Mouse (Mus musculus) heart, adult 2 months (tissue): ENCODE data around the gene Adcy2. TPM values are rescaled to one million over a fixed set of nuclear protein-coding genes. Genes with fewer than 3 reads are reported as not detected.
A peak's percentile ranks its signal among the peaks of the same experiment; 100 is the strongest.

Experiments
- DNase-seq, 2 experiments: peaks; one replicate each; pipeline ENCODE4 v3.0.0; 2021
- H3K27ac ChIP-seq: fragments of 200-600 bp; 2 replicates; pipeline ENCODE4 v1.8.1; 2022
- H3K27me3 ChIP-seq: fragments of 200-500 bp; 2 replicates; pipeline ENCODE4 v1.6.1; 2012; ENCODE audit warnings: mild to moderate bottlenecking, low read length, inconsistent platforms, mixed read lengths; ENCODE audit not compliant: control insufficient read depth, insufficient read depth
- H3K36me3 ChIP-seq: fragments of 200-500 bp; 2 replicates; pipeline ENCODE4 v1.6.1; 2012; ENCODE audit warnings: low read length, inconsistent platforms; ENCODE audit not compliant: control insufficient read depth, insufficient read depth
- H3K4me1 ChIP-seq: fragments of 200-500 bp; 2 replicates; pipeline ENCODE4 v1.6.1; 2011; ENCODE audit warnings: low read length; ENCODE audit not compliant: control insufficient read depth, insufficient read depth
- H3K4me3 ChIP-seq: fragments of 200-600 bp; 2 replicates; pipeline ENCODE4 v1.8.1; 2022
- H3K79me2 ChIP-seq: fragments of 200-500 bp; replicated peaks from 2 replicates; pipeline ENCODE4 v1.6.1; 2012; ENCODE audit warnings: mild to moderate bottlenecking, inconsistent platforms, low read length, moderate library complexity, mixed read lengths; ENCODE audit not compliant: control insufficient read depth, insufficient read depth
- H3K9ac ChIP-seq: fragments of 200-500 bp; 2 replicates; pipeline ENCODE4 v1.6.1; 2012; ENCODE audit warnings: low read depth, mild to moderate bottlenecking, control low read depth, inconsistent platforms, low read length, mixed read lengths
- CTCF ChIP-seq: fragments of 200-600 bp; IDR thresholded peaks from 2 replicates; pipeline ENCODE4 v1.8.1; 2022; ENCODE audit warnings: antibody characterized with exemption, mild to moderate bottlenecking, moderate library complexity
- EP300 ChIP-seq: fragments of 200-500 bp; IDR thresholded peaks from 2 replicates; pipeline ENCODE4 v1.6.1; 2011; ENCODE audit warnings: low read depth, low read length, control low read depth; ENCODE audit not compliant: insufficient read depth
- POLR2A ChIP-seq: fragments of 200-500 bp; IDR thresholded peaks from 2 replicates; pipeline ENCODE4 v1.6.1; 2011; ENCODE audit warnings: mild to moderate bottlenecking, low read depth, low read length, control low read depth; ENCODE audit not compliant: insufficient read depth
- WGBS: fragments of 180-500 bp; shearing (Covaris S2); methylation state at CpG from one replicate; pipeline ENCODE4 v1.1.7; 2018; 5-methylcytosine and 5-hydroxymethylcytosine counted together
- intact Hi-C: fragments of 180-260 bp; cut with DNase I; formaldehyde crosslinking; loops from one replicate; pipeline ENCODE4 v1.15.1; 2025
- polyA plus RNA-seq: library from polyadenylated mRNA; depleted of rRNA; stranded (reverse); fragments of >200 nt; gene quantifications from 2 replicates; pipeline ENCODE4 v1.2.3, GENCODE M21; 2012
- total RNA-seq, 2 experiments: library from RNA; stranded (reverse); gene quantifications; 2 replicates each; pipeline ENCODE4 v1.2.3; 2021

Adcy2 gene
- total and polyA plus RNA-seq, 3 experiments, result 0.16 to 0.43 (median 0.32) TPM

GRCm38 (mm10) chr13:68828441-68828840, 170.9 kb downstream of the Adcy2 start:
- intact Hi-C loops, result no loop called here
- no peak overlapping the region for H3K4me3 ChIP-seq
- 77% methylated on average over 4 of the region's 4 CpGs for WGBS
- DNase-seq, result no peak
- TF ChIP-seq CTCF, result no peak
- TF ChIP-seq EP300, result no peak
- no peak for TF ChIP-seq POLR2A
- no peaks in the 10 kb centered on the region for H3K27me3 ChIP-seq
- no peak overlapping the region for H3K9ac ChIP-seq
- H3K79me2 ChIP-seq, result no peaks in the 10 kb centered on the region
- H3K36me3 ChIP-seq, result no peaks in the 10 kb centered on the region
- no peak overlapping the region for H3K27ac ChIP-seq
- H3K4me1 ChIP-seq, result no peaks in the 10 kb centered on the region

- no peak for TF ChIP-seq EP300
- no peak for TF ChIP-seq POLR2A
- no peak for TF ChIP-seq CTCF
- Histone ChIP-seq H3K27me3 (no peaks in the 10 kb centered on the region), H3K36me3 (no peaks in the 10 kb centered on the region), H3K4me3 (no peak overlapping the region), H3K27ac (no peak overlapping the region), H3K79me2 (no peaks in the 10 kb centered on the region), H3K4me1 (no peaks in the 10 kb centered on the region), H3K9ac (no peak overlapping the region)
- DNase-seq, result no peak
- intact Hi-C loops, result no loop called here
- 79% methylated on average over 1 of the region's 1 CpGs for WGBS
Measured at GRCm38 (mm10) chr13:68826461-68826860, 172.9 kb downstream of the Adcy2 start.

- intact Hi-C loops, result no loop called here
- DNase-seq, result peak in 1 of 2 experiments; percentile 4
- no peaks in the 10 kb centered on the region for H3K36me3 ChIP-seq
- H3K9ac ChIP-seq, result no peak overlapping the region
- TF ChIP-seq CTCF, result no peak
- TF ChIP-seq POLR2A, result no peak
- TF ChIP-seq EP300, result no peak
- no peaks in the 10 kb centered on the region for H3K4me1 ChIP-seq
- no peaks in the 10 kb centered on the region for H3K79me2 ChIP-seq
- H3K27ac ChIP-seq, result no peak overlapping the region
- WGBS, result 70% methylated on average over 13 of the region's 13 CpGs
- H3K27me3 ChIP-seq, result no peaks in the 10 kb centered on the region
- no peak overlapping the region for H3K4me3 ChIP-seq
Measured at GRCm38 (mm10) chr13:68820858-68821579, 178.3 kb downstream of the Adcy2 start.

GRCm38 (mm10) chr13:68815704-68816477, 183.4 kb downstream of the Adcy2 start:
- H3K36me3 ChIP-seq, result no peaks in the 10 kb centered on the region
- no peaks in the 10 kb centered on the region for H3K4me1 ChIP-seq
- no peaks in the 10 kb centered on the region for H3K79me2 ChIP-seq
- no peaks in the 10 kb centered on the region for H3K27me3 ChIP-seq
- intact Hi-C loops, result no loop called here
- H3K27ac ChIP-seq, result no peak overlapping the region
- no peak for DNase-seq
- 73% methylated on average over 4 of the region's 4 CpGs for WGBS
- H3K9ac ChIP-seq, result no peak overlapping the region
- TF ChIP-seq EP300, result no peak
- H3K4me3 ChIP-seq, result no peak overlapping the region

- no peak overlapping the region for H3K9ac ChIP-seq
- H3K27ac ChIP-seq, result no peak overlapping the region
- no peaks in the 10 kb centered on the region for H3K27me3 ChIP-seq
- intact Hi-C loops, result no loop called here
- TF ChIP-seq CTCF (no peak), EP300 (no peak), POLR2A (no peak)
- no peaks in the 10 kb centered on the region for H3K36me3 ChIP-seq
- 90% methylated on average over 3 of the region's 3 CpGs for WGBS
- no peak overlapping the region for H3K4me3 ChIP-seq
- H3K4me1 ChIP-seq, result no peaks in the 10 kb centered on the region
- DNase-seq, result no peak
- no peaks in the 10 kb centered on the region for H3K79me2 ChIP-seq
Measured at GRCm38 (mm10) chr13:68811185-68811584, 188.2 kb downstream of the Adcy2 start.

- no peaks in the 10 kb centered on the region for H3K36me3 ChIP-seq
- no peak overlapping the region for H3K9ac ChIP-seq
- no peaks in the 10 kb centered on the region for H3K4me1 ChIP-seq
- intact Hi-C loops, result no loop called here
- no peak for DNase-seq
- 53% methylated on average over 6 of the region's 6 CpGs for WGBS
- TF ChIP-seq POLR2A (no peak), EP300 (no peak), CTCF (peak; percentile 34; the same call in 1 of the 2 replicates)
- no peak overlapping the region for H3K27ac ChIP-seq
- no peaks in the 10 kb centered on the region for H3K79me2 ChIP-seq
- H3K4me3 ChIP-seq, result no peak overlapping the region
- H3K27me3 ChIP-seq, result no peaks in the 10 kb centered on the region
Measured at GRCm38 (mm10) chr13:68799777-68800176, 199.6 kb downstream of the Adcy2 start.
